Mouse (Mus musculus): ENCODE measurements around the gene Gltpd2. TPM values are rescaled to one million over a fixed set of nuclear protein-coding genes. Genes with fewer than 3 reads are reported as not detected.
"Not testable (repeated sequence)": the region's sequence is repeated elsewhere in the genome, so short reads cannot be mapped to it uniquely, and the experiment has no call there.

Gene Gltpd2
- 0.37 and 0.68 TPM in 2 replicates for polyA plus RNA-seq (2016; fragmentation: Nextera tagmentation; extraction: Ambion mirVana)

- peak within 1 kb of the TSS; percentile 31 for H3K4me3 ChIP-seq (replicated peaks)
- ATAC-seq (ENCODE audit: insufficient number of reproducible peaks, insufficient read depth, low FRiP score, low TSS enrichment, low read depth) = no peak
- peak within 1 kb of the TSS; percentile 63 for H3K9ac ChIP-seq (replicated peaks)
- H3K4me2 ChIP-seq = peak within 1 kb of the TSS; percentile 57
- 88% methylated on average over 10 of the region's 10 CpGs for WGBS
- H3K36me3 ChIP-seq = no peaks in the 10 kb centered on the region
- H3K9me3 ChIP-seq = no peaks in the 10 kb centered on the region
- H3K4me1 ChIP-seq (replicated peaks) = peaks cover 10% of the 10 kb centered on the region; the same call in 1 of the 2 replicates
- peaks cover 11% of the 10 kb centered on the region for H3K27me3 ChIP-seq
- H3K27ac ChIP-seq = 0 out of 2 replicates have a peak within 1 kb of the TSS, but pooled peaks have one; percentile 70
These were observed at the start of gene Gltpd2 for GRCm38 (mm10) chr11:70518923-70519322. Gltpd2 (plus strand) TSS chr11:70519196.

- WGBS = 96% methylated on average over 3 of the region's 3 CpGs
- Histone ChIP-seq H3K36me3 (no peaks in the 10 kb centered on the region), H3K9me3 (no peaks in the 10 kb centered on the region), H3K4me1 (replicated peaks) (peaks cover 10% of the 10 kb centered on the region), H3K4me2 (no peak overlapping the region), H3K27me3 (peaks cover 28% of the 10 kb centered on the region), H3K9ac (replicated peaks) (no peak overlapping the region), H3K27ac (no peak overlapping the region), H3K4me3 (replicated peaks) (no peak overlapping the region)
- no peak for ATAC-seq (ENCODE audit: insufficient number of reproducible peaks, insufficient read depth, low FRiP score, low TSS enrichment, low read depth)
These were observed 49.2 kb upstream of the Gltpd2 start for GRCm38 (mm10) chr11:70469764-70470163.

GRCm38 (mm10) chr11:70472716-70473115 lies 46.3 kb upstream of the Gltpd2 start:
- no peak for ATAC-seq (ENCODE audit: insufficient number of reproducible peaks, insufficient read depth, low FRiP score, low TSS enrichment, low read depth)
- Histone ChIP-seq H3K4me3 (replicated peaks) (no peak overlapping the region), H3K9me3 (no peaks in the 10 kb centered on the region), H3K9ac (replicated peaks) (no peak overlapping the region), H3K27ac (no peak overlapping the region), H3K36me3 (no peaks in the 10 kb centered on the region), H3K4me2 (no peak overlapping the region), H3K27me3 (no peaks in the 10 kb centered on the region; the same call in 1 of the 2 replicates), H3K4me1 (replicated peaks) (no peaks in the 10 kb centered on the region)

- H3K27me3 ChIP-seq; H3K36me3 ChIP-seq; H3K4me3 ChIP-seq (replicated peaks); H3K27ac ChIP-seq; H3K4me2 ChIP-seq; H3K9me3 ChIP-seq; H3K4me1 ChIP-seq (replicated peaks); H3K9ac ChIP-seq (replicated peaks); ATAC-seq (ENCODE audit: insufficient number of reproducible peaks, insufficient read depth, low FRiP score, low TSS enrichment, low read depth): not testable (repeated sequence)
- 86% methylated on average over 5 of the region's 5 CpGs for WGBS
These were observed 45.7 kb upstream of the Gltpd2 start for GRCm38 (mm10) chr11:70473291-70473690.

- no peaks in the 10 kb centered on the region for H3K36me3 ChIP-seq
- no peaks in the 10 kb centered on the region for H3K9me3 ChIP-seq
- no peak overlapping the region for H3K27ac ChIP-seq
- 68% methylated on average over 12 of the region's 12 CpGs for WGBS
- H3K4me1 ChIP-seq (replicated peaks) = no peaks in the 10 kb centered on the region
- no peak overlapping the region for H3K9ac ChIP-seq (replicated peaks)
- H3K27me3 ChIP-seq = no peaks in the 10 kb centered on the region; the same call in 1 of the 2 replicates
- ATAC-seq (ENCODE audit: insufficient number of reproducible peaks, insufficient read depth, low FRiP score, low TSS enrichment, low read depth) = no peak
- H3K4me3 ChIP-seq (replicated peaks) = no peak overlapping the region
- no peak overlapping the region for H3K4me2 ChIP-seq
These were observed 44.0 kb upstream of the Gltpd2 start for GRCm38 (mm10) chr11:70474872-70475534.

- H3K9ac ChIP-seq (replicated peaks) = no peak overlapping the region
- ATAC-seq (ENCODE audit: insufficient number of reproducible peaks, insufficient read depth, low FRiP score, low TSS enrichment, low read depth) = no peak
- H3K9me3 ChIP-seq = no peaks in the 10 kb centered on the region
- no peaks in the 10 kb centered on the region for H3K4me1 ChIP-seq (replicated peaks)
- no peaks in the 10 kb centered on the region for H3K27me3 ChIP-seq
- no peak overlapping the region for H3K27ac ChIP-seq
- no peak overlapping the region for H3K4me2 ChIP-seq
- H3K4me3 ChIP-seq (replicated peaks) = no peak overlapping the region
- H3K36me3 ChIP-seq = no peaks in the 10 kb centered on the region
- WGBS = 69% methylated on average over 2 of the region's 2 CpGs
These were observed 33.5 kb upstream of the Gltpd2 start for GRCm38 (mm10) chr11:70485498-70485897.

GRCm38 (mm10) chr11:70487816-70488215 lies 31.2 kb upstream of the Gltpd2 start:
- whole genome bisulfite sequencing = 47% methylated on average over 4 of the region's 4 CpGs
- Histone ChIP-seq H3K27ac (no peak overlapping the region), H3K4me3 (replicated peaks) (no peak overlapping the region), H3K4me1 (replicated peaks) (no peaks in the 10 kb centered on the region), H3K9ac (replicated peaks) (no peak overlapping the region), H3K36me3 (no peaks in the 10 kb centered on the region), H3K4me2 (no peak overlapping the region), H3K27me3 (no peaks in the 10 kb centered on the region; the same call in 1 of the 2 replicates), H3K9me3 (peaks cover 4% of the 10 kb centered on the region; the same call in 1 of the 2 replicates)
- ATAC-seq (ENCODE audit: insufficient number of reproducible peaks, insufficient read depth, low FRiP score, low TSS enrichment, low read depth) = no peak

GRCm38 (mm10) chr11:70489138-70489537 lies 29.9 kb upstream of the Gltpd2 start:
- no peaks in the 10 kb centered on the region for H3K4me1 ChIP-seq (replicated peaks)
- ATAC-seq (ENCODE audit: insufficient number of reproducible peaks, insufficient read depth, low FRiP score, low TSS enrichment, low read depth) = no peak
- WGBS = 94% methylated on average over 3 of the region's 3 CpGs
- H3K27ac ChIP-seq = no peak overlapping the region
- no peak overlapping the region for H3K4me3 ChIP-seq (replicated peaks)
- peaks cover 4% of the 10 kb centered on the region; the same call in 1 of the 2 replicates for H3K9me3 ChIP-seq
- no peaks in the 10 kb centered on the region for H3K36me3 ChIP-seq
- H3K27me3 ChIP-seq = no peaks in the 10 kb centered on the region; the same call in 1 of the 2 replicates
- H3K9ac ChIP-seq (replicated peaks) = no peak overlapping the region
- no peak overlapping the region for H3K4me2 ChIP-seq

GRCm38 (mm10) chr11:70489684-70490083 lies 29.3 kb upstream of the Gltpd2 start:
- no peak for ATAC-seq (ENCODE audit: insufficient number of reproducible peaks, insufficient read depth, low FRiP score, low TSS enrichment, low read depth)
- H3K36me3 ChIP-seq = no peaks in the 10 kb centered on the region
- 86% methylated on average over 6 of the region's 6 CpGs for WGBS
- no peak overlapping the region for H3K4me2 ChIP-seq
- no peak overlapping the region for H3K9ac ChIP-seq (replicated peaks)
- no peak overlapping the region for H3K4me3 ChIP-seq (replicated peaks)
- H3K4me1 ChIP-seq (replicated peaks) = no peaks in the 10 kb centered on the region
- peaks cover 4% of the 10 kb centered on the region; the same call in 1 of the 2 replicates for H3K9me3 ChIP-seq
- H3K27me3 ChIP-seq = no peaks in the 10 kb centered on the region; the same call in 1 of the 2 replicates
- no peak overlapping the region for H3K27ac ChIP-seq

GRCm38 (mm10) chr11:70499566-70500475 lies 19.2 kb upstream of the Gltpd2 start:
- 75% methylated on average over 14 of the region's 14 CpGs for WGBS
- no peak overlapping the region for H3K27ac ChIP-seq
- no peak overlapping the region for H3K4me3 ChIP-seq (replicated peaks)
- no peak overlapping the region for H3K9ac ChIP-seq (replicated peaks)
- no peaks in the 10 kb centered on the region for H3K4me1 ChIP-seq (replicated peaks)
- no peaks in the 10 kb centered on the region for H3K9me3 ChIP-seq
- H3K4me2 ChIP-seq = no peak overlapping the region
- ATAC-seq (ENCODE audit: insufficient number of reproducible peaks, insufficient read depth, low FRiP score, low TSS enrichment, low read depth) = no peak
- H3K27me3 ChIP-seq = no peaks in the 10 kb centered on the region; the same call in 1 of the 2 replicates
- no peaks in the 10 kb centered on the region for H3K36me3 ChIP-seq

GRCm38 (mm10) chr11:70500476-70500812 lies 18.6 kb upstream of the Gltpd2 start:
- no peak for ATAC-seq (ENCODE audit: insufficient number of reproducible peaks, insufficient read depth, low FRiP score, low TSS enrichment, low read depth)
- H3K36me3 ChIP-seq = no peaks in the 10 kb centered on the region
- H3K27me3 ChIP-seq = peaks cover 2% of the 10 kb centered on the region; the same call in 1 of the 2 replicates
- no peak overlapping the region for H3K9ac ChIP-seq (replicated peaks)
- 93% methylated on average over 1 of the region's 1 CpGs for WGBS
- no peak overlapping the region for H3K27ac ChIP-seq
- H3K4me1 ChIP-seq (replicated peaks) = no peaks in the 10 kb centered on the region
- no peak overlapping the region for H3K4me2 ChIP-seq
- H3K9me3 ChIP-seq = no peaks in the 10 kb centered on the region
- no peak overlapping the region for H3K4me3 ChIP-seq (replicated peaks)
